Mouse (Mus musculus) hindlimb bud, embryonic 11.5 days (tissue): ENCODE results near the gene Pot1b.
A peak's percentile ranks its signal among the peaks of the same experiment; 100 is the strongest.

Experiments used
- DNase-seq: peaks from one replicate; pipeline ENCODE4 v3.0.0-alpha.2; 2012; ENCODE audit warnings: low read depth, low spot score; ENCODE audit errors: extremely low spot score

The Pot1b gene

DNA sequence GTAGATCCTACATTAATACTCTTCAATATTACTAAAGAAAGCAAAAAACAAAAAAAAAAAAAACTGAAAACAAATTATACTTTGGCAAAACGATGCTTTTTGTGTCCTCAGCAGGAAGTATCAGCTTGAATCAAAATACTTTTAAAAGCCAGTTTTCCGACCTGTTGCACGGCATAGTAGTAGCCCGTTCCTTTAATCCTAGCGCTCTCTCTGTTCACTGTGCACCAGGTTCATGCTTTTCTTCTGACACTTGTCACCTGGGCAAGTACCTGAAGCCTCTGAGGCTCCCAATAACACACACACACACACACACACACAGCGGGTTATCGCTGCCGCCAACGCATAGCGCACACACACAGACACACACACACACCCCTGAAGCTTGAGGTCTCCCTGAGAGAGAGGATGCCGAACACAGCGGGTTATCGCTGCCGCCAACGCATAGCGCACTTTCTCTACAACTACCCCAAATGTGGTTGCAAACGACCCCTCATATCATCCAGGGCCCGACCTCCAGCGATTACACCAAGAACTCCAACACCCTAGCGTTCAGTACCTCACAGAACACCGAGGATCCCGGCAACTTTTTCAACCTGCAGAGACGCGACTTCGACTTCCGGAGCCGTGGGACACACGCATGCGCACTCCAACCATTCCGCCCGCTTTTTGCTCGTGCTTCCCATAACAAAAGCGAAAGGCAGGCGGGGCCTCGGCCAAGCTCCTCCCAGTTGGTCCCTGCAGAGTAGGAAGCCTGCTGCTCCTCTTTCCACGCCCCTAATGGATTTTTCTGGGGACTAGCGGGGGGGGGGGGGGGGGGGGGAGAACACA, at the start of gene Pot1b:
Pot1b (minus strand) TSS at position 645 of the 828 bp plus-strand sequence.
- DNase-seq, result peak; percentile 92

DNA sequence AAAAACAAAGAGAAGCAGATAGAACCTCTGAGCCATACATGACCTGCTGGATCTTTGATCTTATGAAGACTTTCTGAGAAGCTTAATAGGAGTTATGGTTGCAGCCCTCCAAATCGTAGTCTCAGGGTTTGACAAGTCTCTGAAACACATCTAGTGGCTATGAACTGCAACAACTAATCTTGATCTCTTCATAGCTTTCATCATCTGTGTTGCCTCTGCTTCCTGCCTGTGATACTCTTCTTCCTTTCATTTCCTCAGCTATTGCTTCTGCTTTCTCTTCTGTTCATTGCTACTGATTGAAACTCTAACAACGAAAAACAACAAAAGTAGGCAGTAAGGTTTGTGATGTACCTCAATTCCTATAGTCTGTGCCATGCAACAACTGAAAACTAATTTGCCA, 38.7 kb upstream of the Pot1b start:
- no peak for DNase-seq

GRCm38 (mm10) chr17:55749786-55750185, 37.4 kb upstream of the Pot1b start, which contains the start of gene Adgre4:
Gene Adgre4 (plus strand): TSS chr17:55749984.
- DNase-seq, result no peak

- DNase-seq, result no peak
These were observed 24.2 kb upstream of the Pot1b start for GRCm38 (mm10) chr17:55736675-55737074.

- no peak for DNase-seq
These were observed 13.8 kb upstream of the Pot1b start for GRCm38 (mm10) chr17:55726193-55726592.

DNA sequence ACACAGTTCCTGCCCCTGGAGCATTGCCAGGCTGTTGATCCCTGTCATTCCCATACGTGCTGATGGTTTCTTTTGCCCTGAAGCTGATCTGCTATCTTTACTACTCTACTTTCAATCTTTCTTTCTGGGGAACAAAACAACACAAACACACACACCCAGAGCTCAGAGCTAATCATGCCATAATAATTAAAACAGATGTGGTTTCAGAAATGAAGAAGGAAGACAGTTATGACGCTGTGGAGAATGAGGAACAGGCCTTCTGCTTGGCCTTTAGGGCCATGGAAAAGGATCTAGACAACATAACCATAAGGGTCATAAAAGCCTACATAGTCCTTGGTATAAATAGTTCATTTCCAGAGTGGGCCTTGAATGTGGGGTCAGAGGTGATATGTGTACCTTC, 9.8 kb upstream of the Pot1b start:
- DNase-seq, result no peak

GRCm38 (mm10) chr17:55721270-55721669, 8.8 kb upstream of the Pot1b start:
- no peak for DNase-seq

- no peak for DNase-seq
These were observed 9.6 kb downstream of the Pot1b start for GRCm38 (mm10) chr17:55702865-55703264.

- peak; percentile 62 for DNase-seq
These were observed 10.1 kb downstream of the Pot1b start for GRCm38 (mm10) chr17:55702161-55702820.

DNA sequence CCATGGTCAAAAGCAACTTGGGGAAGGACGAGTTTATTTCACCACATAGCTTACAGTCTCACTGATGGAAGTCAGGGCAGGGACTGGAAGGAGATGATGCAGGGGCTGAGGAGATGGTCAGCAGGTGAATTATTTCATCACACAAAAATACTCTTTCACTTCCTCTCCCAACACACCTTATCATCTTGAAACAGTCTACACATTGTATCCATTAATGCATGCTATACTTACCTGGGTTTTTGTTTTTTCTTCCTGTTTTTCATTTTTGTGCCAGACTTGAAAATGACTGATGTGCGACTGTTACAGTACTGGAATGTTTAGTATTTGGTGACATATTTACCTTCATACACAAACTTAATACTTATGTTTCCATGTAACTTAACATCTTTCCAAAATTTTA, 13.0 kb downstream of the Pot1b start:
- no peak for DNase-seq

GRCm38 (mm10) chr17:55661099-55661498, 51.3 kb downstream of the Pot1b start:
- no peak for DNase-seq

DNA sequence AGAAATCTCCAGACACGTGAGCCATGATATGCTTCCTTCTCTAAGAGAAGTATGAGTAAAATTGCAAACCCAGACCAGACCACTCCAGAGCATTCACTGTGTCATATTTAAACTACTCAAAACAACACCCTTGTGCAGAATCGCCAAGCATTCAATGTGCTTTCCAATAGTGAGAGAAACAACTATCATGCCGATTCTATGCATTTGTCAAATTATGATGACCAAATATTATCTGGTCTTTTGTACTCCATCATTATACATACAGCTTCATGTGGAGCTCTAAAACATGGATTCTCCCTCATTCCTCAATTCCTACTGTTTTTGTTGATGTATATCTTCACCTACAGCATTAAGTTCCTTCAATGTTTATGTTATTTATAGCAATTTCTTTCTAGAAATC, 87.3 kb downstream of the Pot1b start, which contains the start of gene Vmn2r118:
Vmn2r118 (minus strand) TSS at position 101 of the 400 bp plus-strand sequence.
- DNase-seq, result no peak
